Mouse (Mus musculus) liver, adult 2 months (tissue): ENCODE data around the gene Mark1. TPM values are rescaled to one million over a fixed set of nuclear protein-coding genes. Genes with fewer than 3 reads are reported as not detected.

Experiments used
- DNase-seq: peaks from one replicate; pipeline ENCODE4 v3.0.0-alpha.2; 2011; ENCODE audit warnings: low read depth, low spot score; ENCODE audit errors: extremely low read depth
- H3K27ac ChIP-seq: fragments of 200-500 bp; replicated peaks from 2 replicates; pipeline ENCODE4 v1.5.1; 2012; ENCODE audit warnings: low read depth, mild to moderate bottlenecking, control low read depth, inconsistent platforms, low read length; ENCODE audit not compliant: insufficient read depth
- H3K27me3 ChIP-seq: fragments of 200-500 bp; 2 replicates; pipeline ENCODE4 v1.6.1; 2012; ENCODE audit warnings: mild to moderate bottlenecking, moderate library complexity, low read length, inconsistent platforms; ENCODE audit not compliant: control insufficient read depth, insufficient read depth
- H3K36me3 ChIP-seq: fragments of 200-500 bp; 2 replicates; pipeline ENCODE4 v1.6.1; 2012; ENCODE audit warnings: low read length, inconsistent platforms; ENCODE audit not compliant: control insufficient read depth, insufficient read depth
- H3K4me1 ChIP-seq: fragments of 200-500 bp; 2 replicates; pipeline ENCODE4 v1.6.1; 2011; ENCODE audit warnings: low read length; ENCODE audit not compliant: control insufficient read depth, insufficient read depth
- H3K4me3 ChIP-seq: fragments of 200-500 bp; 2 replicates; pipeline ENCODE4 v1.5.1; 2011; ENCODE audit warnings: low read depth, mild to moderate bottlenecking, control low read depth, low read length, moderate library complexity; ENCODE audit not compliant: insufficient read depth
- H3K79me2 ChIP-seq: fragments of 200-500 bp; 2 replicates; pipeline ENCODE4 v1.6.1; 2012; ENCODE audit warnings: inconsistent platforms, mild to moderate bottlenecking, low read length, moderate library complexity; ENCODE audit not compliant: control insufficient read depth, insufficient read depth
- H3K9ac ChIP-seq: fragments of 200-500 bp; 2 replicates; pipeline ENCODE4 v1.6.1; 2012; ENCODE audit warnings: low read depth, mild to moderate bottlenecking, control low read depth, inconsistent platforms, low read length
- CTCF ChIP-seq: fragments of 200-500 bp; IDR thresholded peaks from 2 replicates; pipeline ENCODE4 v1.5.1; 2011; ENCODE audit warnings: low read depth, low read length, control low read depth
- POLR2A ChIP-seq: fragments of 200-500 bp; IDR thresholded peaks from 2 replicates; pipeline ENCODE4 v1.6.1; 2011; ENCODE audit warnings: low read length, control low read depth; ENCODE audit not compliant: insufficient read depth; ENCODE audit errors: extremely low read depth
- WGBS: fragments of 180-500 bp; shearing (Covaris S2); methylation state at CpG from one replicate; pipeline ENCODE4 v1.1.7; 2018; 5-methylcytosine and 5-hydroxymethylcytosine counted together
- polyA plus RNA-seq: library from polyadenylated mRNA; depleted of rRNA; stranded (reverse); fragments of >200 nt; gene quantifications from 2 replicates; pipeline ENCODE4 v1.2.3, GENCODE M21; 2012; rRNA removed
- total RNA-seq: library from RNA; depleted of rRNA; stranded (reverse); fragments of >200 nt; gene quantifications from 2 replicates; pipeline ENCODE4 v1.2.3, GENCODE M21; 2014; rRNA removed

Gene Mark1
- total and polyA plus RNA-seq, 2 experiments: 0.46 to 0.64 TPM

DNA sequence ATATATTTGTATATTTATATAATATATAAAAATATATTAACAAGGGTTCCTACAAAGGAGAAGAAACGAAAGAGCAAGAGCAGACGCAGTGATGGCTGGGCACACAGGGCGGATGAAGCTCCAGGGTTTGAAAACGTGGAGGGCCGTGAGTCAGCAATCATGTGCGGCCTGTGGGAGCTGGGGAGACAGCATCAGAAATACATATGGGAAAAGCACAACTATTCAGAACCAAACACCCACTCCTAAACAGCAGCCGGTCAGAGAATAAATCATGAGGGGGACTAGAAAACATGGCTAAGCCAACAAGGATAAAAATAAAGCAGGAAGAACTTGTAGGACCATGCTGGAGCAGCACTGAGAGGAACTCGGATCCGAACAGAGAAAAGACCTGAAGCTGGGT is 142.2 kb downstream of the Mark1 start:
- WGBS: 93% methylated on average over 9 of the region's 9 CpGs
- peaks cover 17% of the 10 kb centered on the region for H3K4me1 ChIP-seq
- H3K36me3 ChIP-seq: no peaks in the 10 kb centered on the region
- no peak overlapping the region for H3K4me3 ChIP-seq
- H3K27ac ChIP-seq: no peak overlapping the region
- H3K27me3 ChIP-seq: no peaks in the 10 kb centered on the region
- no peak for DNase-seq
- H3K9ac ChIP-seq: no peak overlapping the region
- H3K79me2 ChIP-seq: no peaks in the 10 kb centered on the region
- no peak for TF ChIP-seq CTCF
- TF ChIP-seq POLR2A: no peak

DNA sequence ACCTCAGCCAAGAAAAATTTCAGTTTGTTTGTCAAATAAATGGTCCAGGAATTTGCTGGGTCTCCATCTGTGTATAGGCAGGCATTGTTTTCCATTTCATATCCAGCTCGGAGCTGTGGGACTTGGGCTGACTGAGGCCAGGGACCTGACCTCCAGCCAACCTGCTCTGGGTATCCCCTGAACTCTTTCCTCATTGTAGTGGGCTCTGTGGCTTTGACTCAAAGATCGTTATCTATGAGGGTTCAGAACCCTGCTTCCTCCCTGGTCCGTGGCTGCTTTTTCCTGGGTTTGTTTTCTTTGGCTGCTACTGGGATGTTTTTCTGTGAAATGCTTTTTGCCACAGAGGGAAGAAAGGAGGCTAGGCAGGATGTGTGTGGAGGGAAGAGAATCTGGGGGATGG is 145.4 kb downstream of the Mark1 start:
- Histone ChIP-seq H3K36me3 (no peaks in the 10 kb centered on the region), H3K27ac (peak overlapping the region; percentile 51), H3K9ac (no peak overlapping the region), H3K4me3 (no peak overlapping the region), H3K4me1 (peaks cover 18% of the 10 kb centered on the region), H3K27me3 (no peaks in the 10 kb centered on the region), H3K79me2 (no peaks in the 10 kb centered on the region; the same call in 1 of the 2 replicates)
- 17% methylated on average over 3 of the region's 3 CpGs for WGBS
- TF ChIP-seq POLR2A (no peak), CTCF (no peak)
- no peak for DNase-seq

DNA sequence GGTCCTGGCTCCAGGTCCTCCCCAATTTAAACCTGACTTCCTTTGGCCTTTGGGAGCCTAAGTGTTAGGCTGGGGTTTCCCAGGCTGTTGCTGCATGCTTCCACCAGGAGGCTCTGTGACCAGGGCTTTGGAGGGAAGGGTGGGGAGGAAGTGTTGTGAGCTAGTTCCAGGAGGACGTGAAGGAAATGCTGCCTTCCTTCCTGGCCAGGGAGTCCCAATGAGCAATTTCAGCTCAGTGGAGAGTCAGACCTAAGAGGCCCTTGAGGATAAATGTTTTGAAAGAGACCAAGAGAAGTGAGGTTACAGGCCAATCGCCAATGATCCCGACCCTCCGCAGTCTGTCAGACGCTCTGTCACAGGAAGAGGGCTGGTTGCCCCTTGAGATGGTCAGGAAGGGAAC is 146.0 kb downstream of the Mark1 start:
- TF ChIP-seq CTCF (peak; percentile 96), POLR2A (no peak)
- peak overlapping the region; percentile 51 for H3K27ac ChIP-seq
- H3K79me2 ChIP-seq: no peaks in the 10 kb centered on the region; the same call in 1 of the 2 replicates
- peaks cover 15% of the 10 kb centered on the region for H3K4me1 ChIP-seq
- DNase-seq: peak; percentile 70
- no peaks in the 10 kb centered on the region for H3K27me3 ChIP-seq
- 23% methylated on average over 5 of the region's 5 CpGs for WGBS
- no peak overlapping the region for H3K4me3 ChIP-seq
- no peaks in the 10 kb centered on the region for H3K36me3 ChIP-seq
- H3K9ac ChIP-seq: peak overlapping the region; percentile 9

- DNase-seq: peak; percentile 98
- Histone ChIP-seq H3K27ac (peak overlapping the region; percentile 89), H3K4me1 (peaks cover 14% of the 10 kb centered on the region), H3K79me2 (no peaks in the 10 kb centered on the region; the same call in 1 of the 2 replicates), H3K27me3 (no peaks in the 10 kb centered on the region), H3K36me3 (no peaks in the 10 kb centered on the region), H3K9ac (peak overlapping the region; percentile 62), H3K4me3 (peak overlapping the region; percentile 42)
- peak; percentile 57; the same call in 1 of the 2 replicates for TF ChIP-seq POLR2A
- peak; percentile 82 for TF ChIP-seq CTCF
- WGBS: 1% methylated on average over 31 of the region's 31 CpGs
These were observed 147.4 kb downstream of the Mark1 start for GRCm38 (mm10) chr1:184851741-184852618.

DNA sequence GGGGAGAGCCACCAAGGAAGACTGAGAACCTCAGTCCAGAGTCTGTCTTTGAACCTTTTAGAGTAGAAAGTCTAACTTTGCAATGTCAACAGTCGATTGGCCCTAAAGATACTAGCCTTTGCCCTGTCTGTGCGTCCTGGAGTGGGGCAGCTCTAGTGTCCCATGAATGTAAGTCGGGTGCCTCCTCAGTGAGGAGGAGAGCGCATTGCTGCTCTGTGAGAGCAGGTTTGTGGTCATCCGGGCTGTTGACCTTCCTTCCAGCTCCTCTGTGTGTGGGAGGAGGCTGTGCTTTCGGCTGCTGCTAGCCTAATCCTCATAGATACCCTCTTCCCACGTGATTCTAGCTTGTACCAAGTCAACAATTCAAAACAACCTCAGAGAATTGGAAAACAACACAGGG is 148.2 kb downstream of the Mark1 start:
- WGBS: 8% methylated on average over 7 of the region's 7 CpGs
- Histone ChIP-seq H3K79me2 (no peaks in the 10 kb centered on the region; the same call in 1 of the 2 replicates), H3K9ac (peak overlapping the region; percentile 10; the same call in 1 of the 2 replicates), H3K27ac (peak overlapping the region; percentile 89), H3K36me3 (no peaks in the 10 kb centered on the region), H3K4me1 (peaks cover 14% of the 10 kb centered on the region), H3K4me3 (no peak overlapping the region), H3K27me3 (no peaks in the 10 kb centered on the region)
- DNase-seq: peak; percentile 95
- TF ChIP-seq POLR2A: peak; percentile 50; the same call in 1 of the 2 replicates
- no peak for TF ChIP-seq CTCF

- 25% methylated on average over 3 of the region's 3 CpGs for WGBS
- Histone ChIP-seq H3K9ac (no peak overlapping the region), H3K4me1 (peaks cover 15% of the 10 kb centered on the region), H3K27ac (peak overlapping the region; percentile 22; the same call in 1 of the 2 replicates), H3K27me3 (no peaks in the 10 kb centered on the region), H3K79me2 (peaks cover 29% of the 10 kb centered on the region), H3K36me3 (no peaks in the 10 kb centered on the region), H3K4me3 (no peak overlapping the region)
- no peak for DNase-seq
- TF ChIP-seq POLR2A (no peak), CTCF (no peak)
These were observed 152.4 kb downstream of the Mark1 start for GRCm38 (mm10) chr1:184846973-184847372.

Other genes starting within 250 kb of the Mark1 start
- 345 and 386 TPM in 2 replicates for gene Marc1, start 188.3 kb downstream of the Mark1 start, total RNA-seq
- gene Marc1, start 188.3 kb downstream of the Mark1 start, polyA plus RNA-seq: 395 and 462 TPM in 2 replicates
- gene Marc2, start 153.1 kb downstream of the Mark1 start, total RNA-seq: 563 and 653 TPM in 2 replicates
- 365 and 397 TPM in 2 replicates for gene Marc2, start 153.1 kb downstream of the Mark1 start, polyA plus RNA-seq
- gene C130074G19Rik, start 116.4 kb downstream of the Mark1 start, total RNA-seq: 84.6 and 88.6 TPM in 2 replicates
- gene C130074G19Rik, start 116.4 kb downstream of the Mark1 start, polyA plus RNA-seq: 56.3 and 68.3 TPM in 2 replicates
- 12.4 and 14.0 TPM in 2 replicates for gene Rab3gap2, start 204.5 kb upstream of the Mark1 start, total RNA-seq
- 6.8 and 9.3 TPM in 2 replicates for gene Rab3gap2, start 204.5 kb upstream of the Mark1 start, polyA plus RNA-seq